Mouse (Mus musculus) stomach, postnatal 0 days (tissue): ENCODE results near the gene Coro7. TPM values are rescaled to one million over a fixed set of nuclear protein-coding genes. Genes with fewer than 3 reads are reported as not detected.
A peak's percentile ranks its signal among the peaks of the same experiment; 100 is the strongest.

ENCODE experiments used
- ATAC-seq: fragments of 200-750 bp; cut with Nextera tagmentation; 2 replicates; pipeline ENCODE4 v1.8.0; 2017; ENCODE audit not compliant: low FRiP score, low TSS enrichment
- DNase-seq: peaks from one replicate; pipeline ENCODE4 v3.0.0-alpha.2; 2016; ENCODE audit warnings: low spot score
- H3K27ac ChIP-seq: fragments of 300-500 bp; sonication (generic); replicated peaks from 2 replicates; pipeline ENCODE4 v1.5.1; 2014; ENCODE audit warnings: mild to moderate bottlenecking, control low read depth
- H3K27me3 ChIP-seq: fragments of 300-500 bp; sonication (generic); 2 replicates; pipeline ENCODE4 v1.6.1; 2014; ENCODE audit warnings: low read length; ENCODE audit not compliant: control insufficient read depth, insufficient read depth
- H3K36me3 ChIP-seq: fragments of 300-500 bp; sonication (generic); 2 replicates; pipeline ENCODE4 v1.6.1; 2014; ENCODE audit warnings: low read length, mixed read lengths; ENCODE audit not compliant: control insufficient read depth, insufficient read depth
- H3K4me1 ChIP-seq: fragments of 300-500 bp; sonication (generic); replicated peaks from 2 replicates; pipeline ENCODE4 v1.6.1; 2014; ENCODE audit warnings: antibody characterized with exemption; ENCODE audit not compliant: control insufficient read depth, insufficient read depth
- H3K4me2 ChIP-seq: fragments of 300-500 bp; sonication (generic); replicated peaks from 2 replicates; pipeline ENCODE4 v1.6.1; 2014; ENCODE audit warnings: low read depth, mild to moderate bottlenecking, control low read depth, moderate library complexity
- H3K4me3 ChIP-seq: fragments of 300-500 bp; sonication (generic); 2 replicates; pipeline ENCODE4 v1.5.1; 2014; ENCODE audit warnings: low read depth, low read length, control low read depth
- H3K9ac ChIP-seq: fragments of 300-500 bp; sonication (generic); 2 replicates; pipeline ENCODE4 v1.6.1; 2014; ENCODE audit warnings: mild to moderate bottlenecking, low read length, control low read depth, mixed read lengths
- H3K9me3 ChIP-seq: fragments of 300-500 bp; sonication (generic); 2 replicates; pipeline ENCODE4 v1.6.1; 2016; ENCODE audit warnings: low read length; ENCODE audit not compliant: control insufficient read depth
- CTCF ChIP-seq: IDR thresholded peaks from 2 replicates; pipeline ENCODE4 v1.5.1; 2016; ENCODE audit warnings: antibody characterized with exemption, low read depth, mild to moderate bottlenecking, moderate library complexity
- EP300 ChIP-seq: optimal IDR thresholded peaks from 2 replicates; pipeline ENCODE3; 2016; ENCODE audit warnings: antibody characterized with exemption
- WGBS: fragments of 180-500 bp; shearing (Covaris S2); extraction: QIAGEN DNeasy Blood & Tissue Kit; methylation state at CpG from one replicate; pipeline ENCODE4 v1.1.7; 2014; 5-methylcytosine and 5-hydroxymethylcytosine counted together
- polyA plus RNA-seq: library from polyadenylated mRNA; unstranded; fragments of >200 nt; fragmentation: Nextera tagmentation; extraction: Ambion mirVana; gene quantifications from 2 replicates; pipeline ENCODE4 v1.2.1, GENCODE M21; 2015

Coro7 gene
- polyA plus RNA-seq, 1 experiment from 2014 or later = 8.1 TPM

GRCm38 (mm10) chr16:4655251-4655734, 24.3 kb downstream of the Coro7 start:
- ATAC-seq (no peak), DNase-seq (no peak)
- H3K9ac ChIP-seq = peak overlapping the region; percentile 31; the same call in 1 of the 2 replicates
- H3K4me3 ChIP-seq = no peak overlapping the region
- H3K27me3 ChIP-seq = no peaks in the 10 kb centered on the region
- peak overlapping the region; percentile 53 for H3K27ac ChIP-seq
- H3K36me3 ChIP-seq = peaks cover 15% of the 10 kb centered on the region; the same call in 1 of the 2 replicates
- peaks cover 3% of the 10 kb centered on the region; the same call in 1 of the 2 replicates for H3K4me1 ChIP-seq
- WGBS = 71% methylated on average over 4 of the region's 4 CpGs
- TF ChIP-seq EP300 (no peak), CTCF (peak; percentile 67)
- H3K4me2 ChIP-seq = no peak overlapping the region
- no peaks in the 10 kb centered on the region for H3K9me3 ChIP-seq

DNA sequence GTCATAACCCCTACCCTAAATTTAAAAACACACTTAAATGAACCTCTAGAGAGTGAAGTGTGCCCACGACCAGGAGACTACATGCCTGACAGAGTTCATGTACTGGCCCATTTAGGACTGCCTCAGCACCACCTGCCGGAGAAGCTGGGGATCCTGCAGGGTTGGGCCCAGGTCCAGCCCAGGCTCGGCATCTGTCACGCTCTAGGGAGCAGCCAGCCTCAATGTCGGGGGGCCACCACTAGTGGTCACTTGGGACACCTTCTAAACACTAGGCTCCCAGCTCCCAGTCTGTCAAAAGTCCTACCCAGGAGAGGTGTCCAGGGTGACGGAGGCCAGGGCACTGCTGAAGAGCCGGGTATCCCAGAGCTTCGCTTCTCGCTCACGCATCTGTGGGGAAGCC, 24.9 kb downstream of the Coro7 start:
- peaks cover 16% of the 10 kb centered on the region for H3K36me3 ChIP-seq
- H3K27me3 ChIP-seq = no peaks in the 10 kb centered on the region
- ATAC-seq (no peak), DNase-seq (no peak)
- no peak overlapping the region for H3K4me2 ChIP-seq
- H3K27ac ChIP-seq = no peak overlapping the region
- WGBS = 85% methylated on average over 10 of the region's 10 CpGs
- peak; percentile 38 for TF ChIP-seq CTCF
- TF ChIP-seq EP300 = no peak
- H3K9ac ChIP-seq = no peak overlapping the region
- H3K4me3 ChIP-seq = no peak overlapping the region
- H3K4me1 ChIP-seq = peaks cover 3% of the 10 kb centered on the region; the same call in 1 of the 2 replicates
- H3K9me3 ChIP-seq = no peaks in the 10 kb centered on the region

- WGBS = 64% methylated on average over 4 of the region's 4 CpGs
- peaks cover 3% of the 10 kb centered on the region for H3K4me1 ChIP-seq
- no peak overlapping the region for H3K4me3 ChIP-seq
- TF ChIP-seq CTCF = no peak
- no peak for TF ChIP-seq EP300
- H3K36me3 ChIP-seq = peaks cover 16% of the 10 kb centered on the region
- H3K4me2 ChIP-seq = no peak overlapping the region
- H3K27ac ChIP-seq = no peak overlapping the region
- DNase-seq = no peak
- ATAC-seq = 0 out of 2 replicates have a peak, but pooled peaks have one; percentile 24
- H3K27me3 ChIP-seq = no peaks in the 10 kb centered on the region
- H3K9me3 ChIP-seq = no peaks in the 10 kb centered on the region
- H3K9ac ChIP-seq = no peak overlapping the region
Observed at GRCm38 (mm10) chr16:4652707-4653416, 26.7 kb downstream of the Coro7 start.

- H3K4me2 ChIP-seq = no peak overlapping the region
- H3K4me1 ChIP-seq = peaks cover 5% of the 10 kb centered on the region
- TF ChIP-seq CTCF = no peak
- no peak for TF ChIP-seq EP300
- H3K4me3 ChIP-seq = no peak overlapping the region
- H3K9ac ChIP-seq = peak overlapping the region; percentile 23; the same call in 1 of the 2 replicates
- no peaks in the 10 kb centered on the region for H3K9me3 ChIP-seq
- peaks cover 16% of the 10 kb centered on the region for H3K36me3 ChIP-seq
- no peak overlapping the region for H3K27ac ChIP-seq
- H3K27me3 ChIP-seq = no peaks in the 10 kb centered on the region
- ATAC-seq (no peak), DNase-seq (no peak)
- 71% methylated on average over 7 of the region's 7 CpGs for WGBS
Observed at GRCm38 (mm10) chr16:4651624-4652023, 28.0 kb downstream of the Coro7 start.

GRCm38 (mm10) chr16:4651081-4651480, 28.5 kb downstream of the Coro7 start:
- ATAC-seq (no peak), DNase-seq (no peak)
- TF ChIP-seq CTCF (no peak), EP300 (no peak)
- 75% methylated on average over 1 of the region's 1 CpGs for WGBS
- no peaks in the 10 kb centered on the region for H3K9me3 ChIP-seq
- H3K9ac ChIP-seq = no peak overlapping the region; the same call in 1 of the 2 replicates
- H3K4me1 ChIP-seq = peaks cover 5% of the 10 kb centered on the region
- H3K27ac ChIP-seq = no peak overlapping the region
- no peak overlapping the region for H3K4me3 ChIP-seq
- H3K27me3 ChIP-seq = no peaks in the 10 kb centered on the region
- H3K36me3 ChIP-seq = peaks cover 16% of the 10 kb centered on the region
- H3K4me2 ChIP-seq = no peak overlapping the region

GRCm38 (mm10) chr16:4650161-4650560, 29.4 kb downstream of the Coro7 start:
- H3K9me3 ChIP-seq = no peaks in the 10 kb centered on the region
- no peak for ATAC-seq
- no peak overlapping the region for H3K9ac ChIP-seq
- peaks cover 2% of the 10 kb centered on the region; the same call in 1 of the 2 replicates for H3K4me1 ChIP-seq
- H3K4me2 ChIP-seq = no peak overlapping the region
- 88% methylated on average over 3 of the region's 3 CpGs for WGBS
- TF ChIP-seq EP300 = no peak
- no peak for DNase-seq
- no peak overlapping the region for H3K4me3 ChIP-seq
- peaks cover 16% of the 10 kb centered on the region for H3K36me3 ChIP-seq
- H3K27me3 ChIP-seq = no peaks in the 10 kb centered on the region
- no peak overlapping the region for H3K27ac ChIP-seq
